Mouse (Mus musculus) left cerebral cortex, postnatal 36 days (tissue): Measurements from ENCODE around the gene Gpr65. TPM values are rescaled to one million over a fixed set of nuclear protein-coding genes. Genes with fewer than 3 reads are reported as not detected.

Source experiments
- total RNA-seq, 2 experiments: library from RNA; stranded (reverse); gene quantifications; 2 replicates each; pipeline ENCODE4 v1.2.3; 2021

Gpr65 gene
- total RNA-seq, 2 experiments from 2014 or later: 0.20 TPM; not detected in 1

Other genes starting within 250 kb of the Gpr65 start
- gene Galc, start 9.2 kb upstream of the Gpr65 start, total RNA-seq: 10 to 100 TPM; 17.8 to 25.8 TPM